In genomic region chr16:49550231-49550630, GRCm38 (mm10) we compare ENCODE assay signal across 21 mouse cellular contexts.
DNase-seq lines count a peak whose midpoint lies in the region; ATAC-seq and TF ChIP-seq lines count a peak whose summit lies in the region.
"Had no signal": no experiment of that assay in that cellular context is flagged by ENCODE, and none has a peak within 500 bp of the region (broad histone marks: within the 10 kb centered on the region; RNA-seq: fewer than 3 reads in every experiment).

No protein-coding gene starts in this region.

- WGBS in midbrain, embryonic 14.5 days = 72% methylated on average over 3 of the region's 3 CpGs
- 58% methylated on average over 3 of the region's 3 CpGs for WGBS in midbrain, embryonic 16.5 days

- no peak overlapping the region for H3K4me2 ChIP-seq in midbrain, embryonic 14.5 days (ENCODE audit: low read length)
- no peak overlapping the region for H3K4me2 ChIP-seq in midbrain, embryonic 16.5 days (ENCODE audit: low read length)
- H3K4me2 ChIP-seq: embryonic facial prominence, embryonic 12.5 days; hindbrain, embryonic 13.5 days had no signal

- peak overlapping the region; percentile 39; the same call in 1 of the 2 replicates for H3K27ac ChIP-seq in layer of hippocampus, adult 2 months
- no peak overlapping the region for H3K27ac ChIP-seq in midbrain, embryonic 14.5 days (replicated peaks; ENCODE audit: low read depth, low read length)
- no peak overlapping the region for H3K27ac ChIP-seq in midbrain, embryonic 16.5 days (ENCODE audit: low read length)
- H3K27ac ChIP-seq: embryonic facial prominence, embryonic 12.5 days; heart, embryonic 10.5 days; hindbrain, embryonic 13.5 days had no signal

- H3K27me3 ChIP-seq in midbrain, embryonic 14.5 days (ENCODE audit: control insufficient read depth, insufficient read depth, low read length) = no peaks in the 10 kb centered on the region
- no peaks in the 10 kb centered on the region for H3K27me3 ChIP-seq in midbrain, embryonic 16.5 days (ENCODE audit: control insufficient read depth, insufficient read depth, low read depth, low read length)
- H3K27me3 ChIP-seq: embryonic facial prominence, embryonic 12.5 days; hindbrain, embryonic 13.5 days had no signal

- peak; percentile 5 for DNase-seq in cerebellum, adult 9-10 months
- DNase-seq in cerebellum, postnatal 14 days = no peak
- no peak for DNase-seq in layer of hippocampus, adult 2 months (ENCODE audit: low spot score in 2 of 2)
- no peak for DNase-seq in layer of hippocampus, adult 8-10 months (ENCODE audit: low spot score in 2 of 2)
- DNase-seq in midbrain, embryonic 14.5 days = peak; percentile 16
- no peak for DNase-seq in ovary, postnatal 10 days (ENCODE audit: low spot score)
- DNase-seq: adrenal gland, postnatal 14 days; B cell, adult 2 months; cerebellum, adult 2 months; cerebellum, postnatal 25 days; gastrocnemius, postnatal 36 days; heart, adult 18-20 months; heart, postnatal 10 days; heart, postnatal 4 days had no signal

- H3K4me3 ChIP-seq in layer of hippocampus, adult 2 months = no peak overlapping the region
- H3K4me3 ChIP-seq in midbrain, embryonic 14.5 days (replicated peaks; ENCODE audit: low read depth, low read length) = no peak overlapping the region
- H3K4me3 ChIP-seq in midbrain, embryonic 16.5 days (ENCODE audit: low read depth, low read length) = no peak overlapping the region
- H3K4me3 ChIP-seq: embryonic facial prominence, embryonic 12.5 days; heart, embryonic 10.5 days; hindbrain, embryonic 13.5 days had no signal

- no peaks in the 10 kb centered on the region for H3K4me1 ChIP-seq in midbrain, embryonic 14.5 days (ENCODE audit: control insufficient read depth, insufficient read depth, low read length)
- no peaks in the 10 kb centered on the region for H3K4me1 ChIP-seq in midbrain, embryonic 16.5 days (ENCODE audit: control insufficient read depth, insufficient read depth, low read length)
- H3K4me1 ChIP-seq: embryonic facial prominence, embryonic 12.5 days; heart, embryonic 10.5 days; hindbrain, embryonic 13.5 days had no signal

- no peak for TF ChIP-seq CTCF in layer of hippocampus, adult 2 months (conservative IDR thresholded peaks at IDR 0.05)

- H3K9ac ChIP-seq in midbrain, embryonic 14.5 days (replicated peaks; ENCODE audit: low read length) = no peak overlapping the region
- no peak overlapping the region for H3K9ac ChIP-seq in midbrain, embryonic 16.5 days (ENCODE audit: low read depth, low read length)
- H3K9ac ChIP-seq: embryonic facial prominence, embryonic 12.5 days; hindbrain, embryonic 13.5 days had no signal

- no peaks in the 10 kb centered on the region for H3K9me3 ChIP-seq in midbrain, embryonic 14.5 days (ENCODE audit: control insufficient read depth, low read length)
- H3K9me3 ChIP-seq in midbrain, embryonic 16.5 days (replicated peaks; ENCODE audit: control insufficient read depth, low read length, poor library complexity, severe bottlenecking) = no peaks in the 10 kb centered on the region
- H3K9me3 ChIP-seq: embryonic facial prominence, embryonic 12.5 days; G1E; heart, embryonic 10.5 days; hindbrain, embryonic 13.5 days had no signal

- no peak for ATAC-seq in midbrain, embryonic 14.5 days (ENCODE audit: low FRiP score, low TSS enrichment)
- no peak for ATAC-seq in midbrain, embryonic 16.5 days
- ATAC-seq: CD4-positive, CD25-positive, alpha-beta regulatory T cell, adult 4 months; forebrain, embryonic 16.5 days had no signal

- H3K36me3 ChIP-seq in midbrain, embryonic 14.5 days (ENCODE audit: control insufficient read depth, insufficient read depth, low read length) = no peaks in the 10 kb centered on the region
- H3K36me3 ChIP-seq in midbrain, embryonic 16.5 days (ENCODE audit: control insufficient read depth, insufficient read depth, low read length) = no peaks in the 10 kb centered on the region
- H3K36me3 ChIP-seq: embryonic facial prominence, embryonic 12.5 days; G1E; heart, embryonic 10.5 days; hindbrain, embryonic 13.5 days had no signal

Comparison
In these comparisons a context has a peak if more than half of its experiments do, and no peak if none do; other contexts are left out.
1. DNase-seq: peak in cerebellum, adult 9-10 months (single experiment) and midbrain, embryonic 14.5 days (single experiment); none in cerebellum, postnatal 14 days (0 of 2), layer of hippocampus, adult 2 months (0 of 2), layer of hippocampus, adult 8-10 months (0 of 2) and ovary, postnatal 10 days (single experiment).